Mouse (Mus musculus) brain, embryonic 14.5 days (tissue): ENCODE measurements around the gene Med27. TPM values are rescaled to one million over a fixed set of nuclear protein-coding genes. Genes with fewer than 3 reads are reported as not detected.

Experiments
- DNase-seq: peaks from one replicate; pipeline ENCODE4 v3.0.0-alpha.2; 2011; ENCODE audit warnings: low read depth
- CTCF ChIP-seq: fragments of 200-500 bp; IDR thresholded peaks from 2 replicates; pipeline ENCODE4 v1.5.1; 2012; ENCODE audit warnings: inconsistent platforms, mild to moderate bottlenecking, moderate library complexity, borderline replicate concordance; ENCODE audit not compliant: insufficient read depth, insufficient read length; ENCODE audit errors: extremely low read depth
- POLR2A ChIP-seq: fragments of 200-500 bp; IDR thresholded peaks from 2 replicates; pipeline ENCODE4 v1.6.1; 2012; ENCODE audit warnings: mild to moderate bottlenecking, inconsistent platforms, borderline replicate concordance; ENCODE audit not compliant: poor library complexity, insufficient read depth, insufficient read length, severe bottlenecking; ENCODE audit errors: extremely low read depth
- polyA plus RNA-seq: library from polyadenylated mRNA; depleted of rRNA; stranded (reverse); fragments of >200 nt; gene quantifications from 2 replicates; pipeline ENCODE4 v1.2.3, GENCODE M21; 2012

The Med27 gene
- polyA plus RNA-seq, 1 experiment = 64.9 TPM

GRCm38 (mm10) chr2:29439857-29440502 is 93.4 kb downstream of the Med27 start:
- peak; percentile 73 for DNase-seq
- TF ChIP-seq POLR2A (no peak), CTCF (no peak)

GRCm38 (mm10) chr2:29442275-29442674 is 95.7 kb downstream of the Med27 start:
- TF ChIP-seq CTCF (no peak), POLR2A (no peak)
- DNase-seq = no peak

GRCm38 (mm10) chr2:29443626-29444217 is 97.1 kb downstream of the Med27 start:
- TF ChIP-seq CTCF (no peak), POLR2A (no peak)
- DNase-seq = peak; percentile 82

- TF ChIP-seq CTCF = no peak
- no peak for TF ChIP-seq POLR2A
- DNase-seq = peak; percentile 75
These were observed 101.9 kb downstream of the Med27 start for GRCm38 (mm10) chr2:29448476-29449002.

GRCm38 (mm10) chr2:29451368-29451999 is 104.9 kb downstream of the Med27 start:
- peak; percentile 87 for DNase-seq
- no peak for TF ChIP-seq POLR2A
- no peak for TF ChIP-seq CTCF

GRCm38 (mm10) chr2:29453376-29453775 is 106.8 kb downstream of the Med27 start:
- peak; percentile 83 for DNase-seq
- no peak for TF ChIP-seq POLR2A
- TF ChIP-seq CTCF = no peak

GRCm38 (mm10) chr2:29456631-29457320 is 110.2 kb downstream of the Med27 start:
- DNase-seq = no peak
- TF ChIP-seq POLR2A (no peak), CTCF (no peak)

GRCm38 (mm10) chr2:29457677-29458076 is 111.1 kb downstream of the Med27 start:
- TF ChIP-seq POLR2A (no peak), CTCF (no peak)
- no peak for DNase-seq

GRCm38 (mm10) chr2:29458346-29458950 is 111.8 kb downstream of the Med27 start:
- no peak for DNase-seq
- TF ChIP-seq CTCF (no peak), POLR2A (no peak)

- no peak for TF ChIP-seq CTCF
- no peak for TF ChIP-seq POLR2A
- no peak for DNase-seq
These were observed 113.0 kb downstream of the Med27 start for GRCm38 (mm10) chr2:29459648-29460047.

- TF ChIP-seq POLR2A = no peak
- TF ChIP-seq CTCF = no peak
- no peak for DNase-seq
These were observed 115.2 kb downstream of the Med27 start for GRCm38 (mm10) chr2:29461841-29462240.

GRCm38 (mm10) chr2:29463039-29463585 is 116.5 kb downstream of the Med27 start:
- no peak for DNase-seq
- no peak for TF ChIP-seq POLR2A
- TF ChIP-seq CTCF = no peak
